Mouse (Mus musculus) lung, postnatal 0 days (tissue): ENCODE results near the gene Mtmr12.

Experiments
- CTCF ChIP-seq: IDR thresholded peaks from 2 replicates; pipeline ENCODE4 v1.5.1; 2016; ENCODE audit warnings: antibody characterized with exemption, mild to moderate bottlenecking
- EP300 ChIP-seq: IDR thresholded peaks from 2 replicates; pipeline ENCODE4 v1.6.1; 2016; ENCODE audit warnings: antibody characterized with exemption, mild to moderate bottlenecking, control low read depth

GRCm38 (mm10) chr15:12307114-12307513 is 102.3 kb downstream of the Mtmr12 start:
- TF ChIP-seq CTCF (no peak), EP300 (no peak)
